Mouse (Mus musculus): ENCODE measurements around the gene Prps1l1.

Prps1l1 gene

GRCm38 (mm10) chr12:35027533-35027932 lies 43.0 kb downstream of the Prps1l1 start:
- DNase-seq = no peak
